Mouse (Mus musculus): ENCODE data around the gene Cyp11a1.

GRCm38 (mm10) chr9:58018385-58018784, 12.2 kb downstream of the Cyp11a1 start:
- TF ChIP-seq CTCF (IDR thresholded peaks at IDR 0.05; ENCODE audit: control insufficient read depth, insufficient read depth, low read length) (no peak), POLR2A (IDR thresholded peaks at IDR 0.05; ENCODE audit: borderline replicate concordance, control insufficient read depth, low read depth, low read length) (no peak)
